Mouse (Mus musculus) spleen, adult 2 months (tissue): ENCODE measurements around the gene Shld2. TPM values are rescaled to one million over a fixed set of nuclear protein-coding genes. Genes with fewer than 3 reads are reported as not detected.
"Not testable (repeated sequence)": the region's sequence is repeated elsewhere in the genome, so short reads cannot be mapped to it uniquely, and the experiment has no call there.

Experiments
- DNase-seq, 2 experiments: peaks; one replicate each; pipeline versions ENCODE4 v3.0.0 to v3.0.0-alpha.2; 2012 to 2021; ENCODE audit warnings: low spot score in 2 of 2, low read depth in 1 of 2
- H3K27ac ChIP-seq: fragments of 200-500 bp; 2 replicates; pipeline ENCODE4 v1.5.1; 2012; ENCODE audit warnings: low read length, inconsistent platforms; ENCODE audit not compliant: insufficient read depth
- H3K27me3 ChIP-seq: fragments of 200-500 bp; 2 replicates; pipeline ENCODE4 v1.6.1; 2012; ENCODE audit warnings: mild to moderate bottlenecking, moderate library complexity, low read length, inconsistent platforms; ENCODE audit not compliant: control insufficient read depth, insufficient read depth
- H3K36me3 ChIP-seq: fragments of 200-500 bp; 2 replicates; pipeline ENCODE4 v1.6.1; 2012; ENCODE audit warnings: mild to moderate bottlenecking, low read length, inconsistent platforms; ENCODE audit not compliant: control insufficient read depth, insufficient read depth
- H3K4me1 ChIP-seq: fragments of 200-500 bp; 2 replicates; pipeline ENCODE4 v1.6.1; 2011; ENCODE audit warnings: inconsistent platforms; ENCODE audit not compliant: control insufficient read depth, insufficient read depth, insufficient read length
- H3K4me3 ChIP-seq: fragments of 200-500 bp; 2 replicates; pipeline ENCODE4 v1.5.1; 2011; ENCODE audit warnings: mild to moderate bottlenecking, inconsistent platforms; ENCODE audit not compliant: insufficient read depth, insufficient read length; ENCODE audit errors: extremely low read depth
- CTCF ChIP-seq: fragments of 200-500 bp; IDR thresholded peaks from 2 replicates; pipeline ENCODE4 v1.5.1; 2011; ENCODE audit warnings: mild to moderate bottlenecking, inconsistent platforms; ENCODE audit not compliant: insufficient read depth, insufficient read length, insufficient replicate concordance; ENCODE audit errors: extremely low read depth
- POLR2A ChIP-seq: fragments of 200-500 bp; IDR thresholded peaks from 2 replicates; pipeline ENCODE4 v1.6.1; 2011; ENCODE audit warnings: low read depth, low read length, inconsistent platforms
- WGBS: fragments of 180-500 bp; shearing (Covaris S2); methylation state at CpG from one replicate; pipeline ENCODE4 v1.1.7; 2018; 5-methylcytosine and 5-hydroxymethylcytosine counted together
- polyA plus RNA-seq: library from polyadenylated mRNA; depleted of rRNA; stranded (reverse); fragments of >200 nt; gene quantifications from 2 replicates; pipeline ENCODE4 v1.2.3, GENCODE M21; 2012

Shld2 gene
- polyA plus RNA-seq, 1 experiment = 2.4 TPM

DNA sequence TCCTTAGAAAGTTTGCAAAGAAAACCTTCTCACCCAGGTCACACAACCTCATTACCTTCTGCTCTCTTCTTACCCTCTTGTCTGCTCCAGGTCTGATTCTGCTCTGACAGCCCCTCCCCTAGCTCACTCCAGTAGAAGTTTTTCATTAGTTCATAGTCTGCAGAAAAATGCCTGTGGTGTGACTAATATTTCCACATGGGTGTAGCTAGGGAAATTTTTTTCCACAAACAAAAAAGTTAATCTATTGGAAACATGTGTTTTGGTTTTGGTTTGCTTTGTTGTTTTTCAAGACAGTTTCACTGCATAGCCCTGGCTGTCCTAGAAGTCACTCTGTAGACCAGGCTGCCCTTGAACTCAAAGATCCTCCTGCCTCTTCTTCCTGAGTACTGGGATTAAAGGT lies 7.8 kb upstream of the Shld2 start:
- H3K4me1 ChIP-seq = peaks cover 3% of the 10 kb centered on the region; the same call in 1 of the 2 replicates
- no peak overlapping the region for H3K27ac ChIP-seq
- H3K27me3 ChIP-seq = no peaks in the 10 kb centered on the region
- TF ChIP-seq CTCF (no peak), POLR2A (no peak)
- H3K36me3 ChIP-seq = peaks cover 11% of the 10 kb centered on the region
- H3K4me3 ChIP-seq = no peak overlapping the region
- DNase-seq = no peak

DNA sequence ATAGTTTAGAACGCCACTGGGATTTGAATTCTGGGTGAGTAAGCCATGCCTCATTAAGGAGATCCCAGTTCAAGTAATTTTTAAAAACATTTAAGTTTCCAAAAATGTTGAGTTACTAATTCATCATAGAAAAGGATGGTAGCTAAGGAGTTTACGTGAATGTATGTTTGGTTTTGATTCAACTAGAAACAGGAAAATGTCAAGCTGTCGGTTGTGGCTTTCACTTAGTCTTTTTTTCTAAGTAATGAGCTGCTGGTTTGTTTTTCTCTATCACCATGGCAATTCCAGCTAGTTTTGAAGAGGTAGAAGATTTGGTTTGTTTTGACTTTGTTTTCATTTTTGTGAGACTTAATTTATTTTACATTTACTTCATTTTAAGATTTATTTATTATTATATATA lies 7.1 kb upstream of the Shld2 start:
- 65% methylated on average over 3 of the region's 3 CpGs for WGBS
- peak in 1 of 2 experiments; percentile 15 for DNase-seq
- no peak for TF ChIP-seq POLR2A
- TF ChIP-seq CTCF = no peak
- H3K27ac ChIP-seq = no peak overlapping the region
- H3K36me3 ChIP-seq = peaks cover 10% of the 10 kb centered on the region; the same call in 1 of the 2 replicates
- no peaks in the 10 kb centered on the region for H3K27me3 ChIP-seq
- peaks cover 6% of the 10 kb centered on the region; the same call in 1 of the 2 replicates for H3K4me1 ChIP-seq
- no peak overlapping the region for H3K4me3 ChIP-seq

DNA sequence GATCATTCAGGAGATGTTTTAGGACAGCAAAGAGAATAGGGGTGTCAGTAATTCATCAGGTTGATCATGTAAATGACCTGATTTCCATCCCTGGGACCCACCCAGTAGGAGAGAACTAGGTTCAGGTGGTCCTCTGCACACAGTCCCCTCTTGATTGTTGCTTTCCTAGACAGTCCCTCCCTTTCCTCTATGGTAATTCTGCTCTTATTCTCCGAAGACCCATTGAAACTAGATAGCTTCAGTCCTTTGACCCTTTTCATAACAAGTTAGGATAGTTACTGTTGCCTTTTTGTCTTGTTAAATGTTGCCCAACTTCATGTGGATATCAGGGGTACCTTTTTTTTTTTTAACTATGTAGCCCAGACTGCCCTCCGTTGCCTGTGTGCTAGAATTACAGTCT lies 6.1 kb upstream of the Shld2 start:
- no peak overlapping the region for H3K4me3 ChIP-seq
- DNase-seq = no peak
- H3K36me3 ChIP-seq = peaks cover 7% of the 10 kb centered on the region; the same call in 1 of the 2 replicates
- TF ChIP-seq POLR2A = no peak
- TF ChIP-seq CTCF = no peak
- no peak overlapping the region for H3K27ac ChIP-seq
- 91% methylated on average over 2 of the region's 2 CpGs for WGBS
- no peaks in the 10 kb centered on the region for H3K27me3 ChIP-seq
- peaks cover 9% of the 10 kb centered on the region; the same call in 1 of the 2 replicates for H3K4me1 ChIP-seq

GRCm38 (mm10) chr14:34314796-34315195 lies 4.5 kb upstream of the Shld2 start:
- no peak overlapping the region for H3K27ac ChIP-seq
- DNase-seq = no peak
- H3K4me1 ChIP-seq = peaks cover 9% of the 10 kb centered on the region; the same call in 1 of the 2 replicates
- peaks cover 3% of the 10 kb centered on the region; the same call in 1 of the 2 replicates for H3K36me3 ChIP-seq
- 66% methylated on average over 3 of the region's 3 CpGs for WGBS
- H3K4me3 ChIP-seq = no peak overlapping the region
- no peaks in the 10 kb centered on the region for H3K27me3 ChIP-seq
- TF ChIP-seq CTCF (no peak), POLR2A (no peak)

- H3K4me3 ChIP-seq, H3K36me3 ChIP-seq, H3K27me3 ChIP-seq, H3K27ac ChIP-seq, DNase-seq, H3K4me1 ChIP-seq: not testable (repeated sequence)
- WGBS = 65% methylated on average over 8 of the region's 8 CpGs
Measured at GRCm38 (mm10) chr14:34314383-34314782, 4.1 kb upstream of the Shld2 start.

DNA sequence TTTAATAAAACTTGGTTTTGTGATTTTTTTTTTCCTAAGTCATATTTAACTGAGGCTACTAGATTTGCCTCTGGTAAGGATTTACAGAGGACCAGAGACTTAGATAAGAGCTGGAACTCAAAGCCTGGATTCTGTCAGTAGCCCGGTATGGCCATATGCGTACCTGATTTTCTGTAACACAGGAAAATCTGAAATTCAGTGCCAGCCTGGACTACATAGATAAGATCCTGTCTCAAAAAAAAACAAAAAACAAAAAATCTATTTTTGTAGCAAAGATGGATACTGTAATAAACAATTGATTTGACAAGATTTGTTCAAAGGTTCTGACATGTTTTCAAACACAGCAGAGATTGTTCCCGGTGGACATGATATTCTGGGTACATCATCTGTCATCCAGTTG lies 3.3 kb upstream of the Shld2 start:
- Histone ChIP-seq H3K27me3 (no peaks in the 10 kb centered on the region), H3K4me1 (peaks cover 9% of the 10 kb centered on the region; the same call in 1 of the 2 replicates), H3K36me3 (0 out of 2 replicates have a peak, but pooled peaks cover 1% of the 10 kb centered on the region), H3K4me3 (no peak overlapping the region), H3K27ac (no peak overlapping the region)
- TF ChIP-seq CTCF (no peak), POLR2A (no peak)
- DNase-seq = no peak
- 92% methylated on average over 3 of the region's 3 CpGs for WGBS

DNA sequence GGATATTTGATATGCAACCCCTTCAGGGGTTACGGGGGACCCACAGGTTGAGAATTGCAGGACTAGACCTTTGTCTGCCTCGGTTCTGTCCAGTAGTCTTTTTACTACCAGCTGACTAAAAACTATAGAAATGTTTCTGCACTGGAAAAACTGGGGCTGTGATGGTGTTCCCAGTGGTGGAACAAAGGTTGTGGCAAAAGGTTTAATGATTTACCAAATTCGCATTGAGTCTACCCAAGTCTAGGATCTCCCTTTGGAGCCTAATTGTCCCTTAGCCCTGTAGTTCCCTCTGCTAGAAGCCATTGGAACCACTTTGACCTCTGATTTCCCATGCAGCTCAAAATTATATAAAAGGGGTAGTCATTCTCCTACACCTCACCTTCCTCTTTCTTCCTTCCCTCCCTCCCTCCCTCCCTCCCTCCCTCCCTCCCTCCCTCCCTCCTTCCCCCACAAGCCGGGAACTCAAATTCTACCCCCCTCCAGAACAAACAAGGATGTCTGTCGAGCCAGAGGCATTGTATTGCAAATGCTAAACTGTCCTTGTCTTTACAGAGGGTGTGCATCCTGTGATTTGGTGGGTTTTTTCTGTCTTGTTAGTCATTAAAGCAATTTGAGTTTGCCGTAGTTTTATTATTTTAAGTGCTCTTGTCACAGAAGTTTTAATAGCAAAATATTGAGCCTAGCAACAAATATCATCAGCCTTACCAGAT lies 2.2 kb upstream of the Shld2 start:
- WGBS = 34% methylated on average over 6 of the region's 6 CpGs
- Histone ChIP-seq H3K4me1 (peaks cover 9% of the 10 kb centered on the region; the same call in 1 of the 2 replicates), H3K27ac (no peak overlapping the region), H3K27me3 (no peaks in the 10 kb centered on the region), H3K4me3 (no peak overlapping the region; the same call in 1 of the 2 replicates), H3K36me3 (0 out of 2 replicates have a peak, but pooled peaks cover 1% of the 10 kb centered on the region)
- TF ChIP-seq CTCF (no peak), POLR2A (no peak)
- DNase-seq = no peak
